Mouse (Mus musculus) B cell, adult 2 months (primary cell): ENCODE data around the gene Ctsc.
A peak's percentile ranks its signal among the peaks of the same experiment; 100 is the strongest.

ENCODE experiments used
- DNase-seq, 2 experiments: peaks; one replicate each; pipeline ENCODE4 v3.0.0; 2022

Ctsc gene

GRCm38 (mm10) chr7:88277858-88278627 lies at the start of gene Ctsc:
Gene Ctsc (plus strand): TSS chr7:88278085.
- DNase-seq, result peak; percentile 97 to 98

- DNase-seq, result peak in 1 of 2 experiments; percentile 31
Measured at GRCm38 (mm10) chr7:88229051-88229450, 48.8 kb upstream of the Ctsc start.

DNA sequence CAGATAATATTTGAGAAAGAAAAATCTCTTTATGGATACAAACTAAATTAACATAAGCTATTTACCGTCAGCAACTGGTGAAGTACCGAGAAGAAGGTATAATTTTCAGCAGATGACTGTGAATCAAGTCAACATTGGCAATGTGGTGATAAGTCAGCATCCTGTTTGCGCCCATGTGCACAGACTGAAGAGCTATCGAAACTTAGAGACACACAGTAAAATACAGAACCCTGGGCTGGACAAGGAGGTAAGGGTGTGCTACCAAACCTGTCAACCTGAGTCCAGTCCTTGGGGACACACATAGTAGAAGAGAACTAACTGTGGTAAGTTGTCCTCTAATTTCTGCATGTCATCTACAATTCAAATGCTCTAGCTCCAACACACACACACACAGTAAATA lies 47.8 kb upstream of the Ctsc start:
- DNase-seq, result peak; percentile 58 to 65

DNA sequence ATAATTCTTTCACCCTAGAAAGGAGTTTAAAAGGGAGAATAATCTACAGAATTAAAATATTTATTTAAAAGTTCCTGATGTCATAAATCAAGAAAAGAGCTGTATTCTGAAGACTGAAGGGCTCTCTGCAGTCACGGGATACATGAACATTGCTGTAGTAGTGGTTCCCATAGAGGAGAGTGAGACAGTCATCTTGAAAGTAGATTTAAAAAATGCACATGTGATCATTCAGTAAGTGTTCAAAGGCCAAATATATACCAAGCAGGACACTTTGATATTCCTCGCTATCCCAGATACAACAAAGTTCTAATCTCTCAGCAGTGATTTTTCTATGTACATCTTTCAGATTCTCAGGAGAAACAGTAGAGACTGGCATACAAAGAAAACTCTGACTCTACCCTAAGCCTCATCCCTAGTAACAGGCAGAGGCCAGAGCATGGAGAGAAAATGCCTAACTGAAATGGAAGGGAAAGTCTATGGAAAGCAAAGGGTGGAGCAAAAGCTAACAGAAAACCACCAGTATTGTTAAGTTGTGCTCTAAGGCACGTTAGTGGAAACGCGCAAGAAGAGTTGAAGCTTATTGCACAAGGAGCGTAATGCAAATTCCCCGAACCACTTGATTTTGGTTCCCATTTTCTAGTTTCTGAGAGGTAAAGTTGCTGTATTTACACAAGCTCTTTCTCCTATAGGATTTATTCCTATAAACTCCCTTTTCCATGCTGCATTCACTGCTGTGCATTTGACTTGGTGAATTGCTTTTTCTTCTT lies 46.9 kb upstream of the Ctsc start:
- peak; percentile 29 for DNase-seq

DNA sequence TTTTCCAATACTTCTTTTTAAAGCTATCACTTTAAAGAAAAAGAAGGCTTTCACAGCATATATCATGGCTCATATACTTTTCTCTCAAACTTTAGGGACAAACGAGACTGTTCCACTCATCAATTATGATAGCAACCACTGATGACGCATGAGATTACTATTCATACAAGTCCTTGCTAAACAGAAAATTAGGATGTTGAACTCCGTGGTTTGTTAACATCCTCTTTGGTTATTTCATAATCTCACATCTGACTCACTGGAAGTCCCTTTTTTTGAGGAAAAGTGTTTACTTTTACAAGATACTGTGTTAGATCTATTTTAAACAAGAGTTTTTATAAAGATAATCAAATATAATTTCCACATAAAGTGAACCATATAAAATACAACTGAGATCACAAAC lies 34.8 kb upstream of the Ctsc start:
- no peak for DNase-seq

GRCm38 (mm10) chr7:88244462-88244861 lies 33.4 kb upstream of the Ctsc start:
- no peak for DNase-seq

DNA sequence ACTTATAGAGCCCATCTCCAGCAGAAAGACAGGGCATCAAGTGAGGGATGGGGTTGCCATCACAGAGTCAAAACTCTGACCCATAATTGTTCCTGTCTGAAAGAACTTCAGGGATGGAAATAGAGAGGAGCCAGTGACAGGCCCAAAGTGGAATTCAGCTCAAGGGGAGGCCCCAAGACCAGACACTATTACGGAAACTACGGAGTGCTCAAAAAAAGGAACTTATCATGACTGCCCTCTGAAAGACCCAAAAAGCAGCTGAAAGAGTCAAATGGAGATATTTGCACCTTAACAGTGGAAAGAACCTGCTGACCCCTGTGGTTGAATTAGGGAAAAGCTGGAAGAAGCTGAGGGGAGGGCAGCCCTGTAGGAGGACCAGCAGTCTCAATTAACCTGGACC lies 27.5 kb upstream of the Ctsc start:
- DNase-seq, result peak; percentile 22 to 23

DNA sequence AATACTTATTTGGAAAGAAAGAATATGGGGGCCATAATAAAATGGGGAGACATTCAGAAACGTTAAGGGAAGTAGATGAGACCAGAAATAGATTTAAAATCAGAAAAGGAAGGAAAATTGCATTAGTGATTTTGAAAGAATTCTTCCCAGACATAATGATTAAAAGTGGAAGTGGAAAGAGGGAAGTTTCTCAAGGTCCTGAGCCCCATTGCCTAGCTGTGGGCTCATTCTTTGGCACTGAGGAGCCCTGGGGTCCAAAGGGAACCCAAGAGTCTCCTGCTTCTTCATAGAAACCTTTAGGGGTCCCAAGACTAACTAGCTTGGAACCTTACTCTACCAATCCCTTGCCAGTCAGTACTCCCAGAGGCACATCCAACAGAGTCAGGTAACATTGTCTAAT lies 26.4 kb upstream of the Ctsc start:
- DNase-seq, result no peak

GRCm38 (mm10) chr7:88252129-88252528 lies 25.8 kb upstream of the Ctsc start:
- DNase-seq, result no peak

DNA sequence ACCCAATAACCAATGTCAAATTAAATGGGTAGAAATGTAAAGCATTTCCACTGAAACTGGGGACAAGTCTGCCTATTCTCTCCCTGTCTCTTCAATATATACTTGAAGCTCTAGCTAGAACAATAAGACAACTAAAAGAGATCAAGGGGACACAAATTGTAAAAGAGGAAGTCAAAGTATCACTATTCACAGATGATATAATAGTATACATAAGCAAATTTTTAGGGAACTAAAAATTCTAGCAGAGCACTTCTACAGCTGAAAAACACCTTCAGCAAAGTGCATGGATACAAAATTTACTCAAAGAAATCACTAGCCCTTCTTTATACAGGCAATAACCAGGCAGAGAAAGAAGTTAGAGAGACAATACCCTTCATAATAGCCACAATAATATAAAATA lies 23.0 kb upstream of the Ctsc start:
- peak in 1 of 2 experiments; percentile 25 for DNase-seq

- no peak for DNase-seq
Measured at GRCm38 (mm10) chr7:88259155-88259925, 18.5 kb upstream of the Ctsc start.

- DNase-seq, result no peak
Measured at GRCm38 (mm10) chr7:88261799-88262198, 16.1 kb upstream of the Ctsc start.

DNA sequence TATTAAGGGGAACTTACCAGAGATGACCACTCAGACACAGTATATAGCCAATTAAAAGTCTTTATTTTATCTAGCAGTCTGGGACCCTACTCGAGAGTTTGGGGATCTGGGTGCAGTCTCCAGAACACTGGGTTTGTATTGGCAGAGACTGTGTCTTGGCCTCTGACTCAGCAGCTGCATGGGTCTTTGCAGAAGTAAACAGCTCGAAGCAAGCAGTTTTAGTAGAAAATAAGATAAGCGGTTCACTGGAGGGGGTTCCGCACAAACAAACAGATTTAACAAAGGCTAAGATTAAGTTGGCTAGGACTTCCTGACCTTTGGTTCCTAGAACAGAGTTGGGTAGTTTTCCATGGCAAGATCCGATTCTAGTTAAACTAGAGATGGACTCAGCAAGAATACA lies 13.0 kb upstream of the Ctsc start:
- DNase-seq, result no peak

GRCm38 (mm10) chr7:88269913-88270312 lies 8.0 kb upstream of the Ctsc start:
- no peak for DNase-seq

- no peak for DNase-seq
Measured at GRCm38 (mm10) chr7:88271531-88271930, 6.4 kb upstream of the Ctsc start.

GRCm38 (mm10) chr7:88276914-88277765 lies 745 bp upstream of the Ctsc start:
- peak; percentile 62 to 64 for DNase-seq

DNA sequence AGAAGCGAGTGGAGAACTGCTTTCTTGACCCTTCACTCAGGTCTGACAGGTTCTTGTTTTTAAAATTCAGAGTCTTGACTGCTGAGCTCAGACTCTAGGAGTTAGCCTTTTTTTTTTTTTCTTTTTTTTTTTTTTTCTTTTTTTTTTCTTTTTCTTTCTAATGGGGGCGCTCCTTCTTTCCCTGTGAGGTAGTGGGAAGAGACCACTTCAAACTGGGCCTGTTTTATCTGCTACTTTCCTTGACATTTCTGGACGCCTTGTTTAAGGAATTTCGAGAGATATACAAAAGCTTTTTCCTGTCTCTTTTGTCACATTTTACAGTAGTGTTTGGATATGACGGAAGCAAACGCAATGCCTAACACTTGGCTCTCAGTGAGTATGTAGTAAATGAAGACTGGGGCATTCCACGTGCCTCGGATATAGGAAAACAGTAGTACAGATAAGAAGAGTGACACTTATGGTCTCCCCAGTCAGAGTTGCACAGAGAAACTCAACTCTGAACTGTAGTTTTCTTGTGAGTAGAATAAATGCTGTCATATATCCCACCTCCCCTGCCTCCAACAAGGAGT lies 827 bp downstream of the Ctsc start:
- no peak for DNase-seq

- peak in 1 of 2 experiments; percentile 17 for DNase-seq
Measured at GRCm38 (mm10) chr7:88285276-88285675, 7.4 kb downstream of the Ctsc start.

- no peak for DNase-seq
Measured at GRCm38 (mm10) chr7:88291036-88291435, 13.2 kb downstream of the Ctsc start.

GRCm38 (mm10) chr7:88292044-88292443 lies 14.2 kb downstream of the Ctsc start:
- no peak for DNase-seq

DNA sequence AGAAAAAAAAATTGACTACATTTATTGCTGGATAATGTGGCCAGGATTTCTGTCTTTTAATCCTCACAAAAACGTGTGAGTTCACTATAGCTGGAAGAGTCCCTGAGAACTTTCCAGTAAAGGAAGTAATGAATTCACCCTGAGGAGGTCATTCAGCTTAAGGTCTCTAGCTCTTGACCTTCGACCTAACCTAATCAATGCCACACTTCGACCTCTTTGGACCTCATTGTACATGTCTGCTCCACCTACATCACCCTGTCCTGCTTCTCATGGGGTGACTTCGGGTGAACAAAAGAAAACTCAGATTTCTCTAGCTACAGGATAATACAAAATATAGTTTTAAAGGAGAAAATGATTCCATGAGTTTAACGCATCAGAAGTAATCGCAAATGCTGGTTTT lies 16.0 kb downstream of the Ctsc start:
- DNase-seq, result no peak

DNA sequence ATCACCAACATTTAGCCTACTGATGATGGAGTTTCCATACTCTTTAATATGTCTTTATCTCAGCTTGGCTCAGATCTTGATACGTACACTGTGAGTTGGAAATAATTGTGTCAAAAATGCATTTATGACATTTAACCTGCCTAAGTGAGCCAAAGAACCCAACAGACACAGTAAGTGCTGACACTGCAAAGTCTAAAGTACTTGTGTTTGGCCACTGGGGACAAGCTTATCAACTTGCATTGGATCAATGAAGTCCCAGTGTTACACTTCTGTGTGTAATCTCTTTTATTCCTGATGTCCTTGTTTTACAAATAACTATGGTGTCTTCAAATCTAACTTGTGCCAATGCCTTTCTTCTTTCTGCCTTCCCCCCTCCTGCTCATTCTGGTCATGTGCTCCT lies 18.1 kb downstream of the Ctsc start:
- DNase-seq, result no peak
